Mouse (Mus musculus) cerebellum, adult 2 months (tissue): Measurements from ENCODE around the gene Gm17359. TPM values are rescaled to one million over a fixed set of nuclear protein-coding genes. Genes with fewer than 3 reads are reported as not detected.

Experiments used
- DNase-seq, 2 experiments: peaks; one replicate each; pipeline ENCODE4 v3.0.0; 2021
- H3K27ac ChIP-seq: fragments of 200-500 bp; 2 replicates; pipeline ENCODE4 v1.5.1; 2012; ENCODE audit warnings: low read length, control low read depth, inconsistent platforms; ENCODE audit not compliant: insufficient read depth
- H3K27me3 ChIP-seq: fragments of 200-500 bp; 2 replicates; pipeline ENCODE4 v1.6.1; 2012; ENCODE audit warnings: inconsistent platforms, mild to moderate bottlenecking, low read length, moderate library complexity; ENCODE audit not compliant: control insufficient read depth, insufficient read depth
- H3K4me1 ChIP-seq: fragments of 200-500 bp; 2 replicates; pipeline ENCODE4 v1.6.1; 2011; ENCODE audit warnings: low read length; ENCODE audit not compliant: control insufficient read depth, insufficient read depth
- H3K4me3 ChIP-seq: fragments of 200-500 bp; replicated peaks from 2 replicates; pipeline ENCODE3; 2011; ENCODE audit warnings: mild to moderate bottlenecking, low read depth, low read length, control low read depth; ENCODE audit not compliant: insufficient read depth
- CTCF ChIP-seq: fragments of 200-500 bp; IDR thresholded peaks from 2 replicates; pipeline ENCODE4 v1.5.1; 2011; ENCODE audit warnings: low read depth, mild to moderate bottlenecking, control low read depth, low read length, moderate library complexity, borderline replicate concordance; ENCODE audit not compliant: insufficient read depth
- POLR2A ChIP-seq: fragments of 200-500 bp; IDR thresholded peaks from 2 replicates; pipeline ENCODE4 v1.6.1; 2011; ENCODE audit warnings: low read length, control low read depth, borderline replicate concordance; ENCODE audit not compliant: insufficient read depth
- WGBS: fragments of 180-500 bp; shearing (Covaris S2); methylation state at CpG from one replicate; pipeline ENCODE4 v1.1.7; 2018; 5-methylcytosine and 5-hydroxymethylcytosine counted together
- polyA plus RNA-seq: library from polyadenylated mRNA; depleted of rRNA; stranded (reverse); fragments of >200 nt; gene quantifications from 2 replicates; pipeline ENCODE4 v1.2.3, GENCODE M21; 2012

Gene Gm17359
- polyA plus RNA-seq, 1 experiment: not detected

DNA sequence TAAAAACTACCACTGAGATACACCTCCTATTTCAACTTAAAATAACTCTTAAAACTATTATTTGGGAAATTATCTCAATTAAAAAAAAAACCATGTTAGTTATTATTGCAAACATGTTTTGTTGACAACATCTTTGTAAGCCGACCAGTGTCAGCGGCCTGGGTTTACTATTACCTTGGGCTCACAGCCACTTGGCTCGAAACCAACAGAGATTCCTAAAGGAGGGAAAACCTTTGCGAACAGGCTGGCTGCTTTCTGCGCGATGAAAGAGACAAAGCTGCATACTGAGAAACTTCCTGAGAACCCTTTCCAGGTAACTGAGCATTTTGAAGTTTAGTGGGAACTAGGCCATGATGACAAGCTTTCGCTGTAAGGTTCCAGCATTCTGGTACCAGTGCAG, 3.4 kb upstream of the Gm17359 start:
- WGBS: 36% methylated on average over 7 of the region's 7 CpGs
- H3K4me3 ChIP-seq: no peak overlapping the region
- no peak for DNase-seq
- no peaks in the 10 kb centered on the region; the same call in 1 of the 2 replicates for H3K4me1 ChIP-seq
- H3K27ac ChIP-seq: no peak overlapping the region
- H3K27me3 ChIP-seq: no peaks in the 10 kb centered on the region
- TF ChIP-seq CTCF: no peak

DNA sequence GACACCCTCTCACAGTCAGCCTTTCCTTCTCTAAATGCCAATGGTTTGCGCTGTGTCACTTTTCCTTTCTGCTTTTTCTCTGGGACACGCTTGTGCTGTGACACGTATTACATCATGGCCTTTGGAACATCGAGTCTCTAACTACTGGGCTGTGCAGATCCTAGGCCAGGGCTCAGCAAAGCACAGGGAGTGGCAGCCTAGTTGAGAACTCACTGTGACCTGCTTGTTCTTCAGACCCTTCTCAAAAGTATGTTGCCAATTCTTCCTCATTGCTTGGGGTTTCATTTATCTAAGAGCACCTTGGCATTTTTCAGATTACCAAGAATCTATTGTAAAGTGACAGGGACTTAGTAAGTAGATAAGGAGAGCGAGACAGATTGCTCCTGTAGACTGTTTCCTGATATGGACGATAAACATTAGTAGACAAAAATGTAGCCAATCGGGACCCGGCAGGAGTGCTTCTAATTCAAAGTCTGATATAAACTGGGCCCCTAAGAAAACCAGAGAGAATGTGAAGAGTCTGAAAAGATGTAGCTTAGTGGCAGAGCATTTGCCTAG, 2.7 kb upstream of the Gm17359 start:
- no peak for DNase-seq
- no peak overlapping the region for H3K27ac ChIP-seq
- no peaks in the 10 kb centered on the region; the same call in 1 of the 2 replicates for H3K4me1 ChIP-seq
- 93% methylated on average over 8 of the region's 8 CpGs for WGBS
- no peak for TF ChIP-seq POLR2A
- no peak for TF ChIP-seq CTCF
- no peak overlapping the region for H3K4me3 ChIP-seq
- H3K27me3 ChIP-seq: no peaks in the 10 kb centered on the region

GRCm38 (mm10) chr3:79340737-79341136, 4.3 kb downstream of the Gm17359 start:
- Histone ChIP-seq H3K4me3 (no peak overlapping the region), H3K4me1 (no peaks in the 10 kb centered on the region), H3K27ac (no peak overlapping the region), H3K27me3 (no peaks in the 10 kb centered on the region)
- DNase-seq: no peak
- TF ChIP-seq CTCF: no peak
- TF ChIP-seq POLR2A: no peak
- 56% methylated on average over 3 of the region's 3 CpGs for WGBS

DNA sequence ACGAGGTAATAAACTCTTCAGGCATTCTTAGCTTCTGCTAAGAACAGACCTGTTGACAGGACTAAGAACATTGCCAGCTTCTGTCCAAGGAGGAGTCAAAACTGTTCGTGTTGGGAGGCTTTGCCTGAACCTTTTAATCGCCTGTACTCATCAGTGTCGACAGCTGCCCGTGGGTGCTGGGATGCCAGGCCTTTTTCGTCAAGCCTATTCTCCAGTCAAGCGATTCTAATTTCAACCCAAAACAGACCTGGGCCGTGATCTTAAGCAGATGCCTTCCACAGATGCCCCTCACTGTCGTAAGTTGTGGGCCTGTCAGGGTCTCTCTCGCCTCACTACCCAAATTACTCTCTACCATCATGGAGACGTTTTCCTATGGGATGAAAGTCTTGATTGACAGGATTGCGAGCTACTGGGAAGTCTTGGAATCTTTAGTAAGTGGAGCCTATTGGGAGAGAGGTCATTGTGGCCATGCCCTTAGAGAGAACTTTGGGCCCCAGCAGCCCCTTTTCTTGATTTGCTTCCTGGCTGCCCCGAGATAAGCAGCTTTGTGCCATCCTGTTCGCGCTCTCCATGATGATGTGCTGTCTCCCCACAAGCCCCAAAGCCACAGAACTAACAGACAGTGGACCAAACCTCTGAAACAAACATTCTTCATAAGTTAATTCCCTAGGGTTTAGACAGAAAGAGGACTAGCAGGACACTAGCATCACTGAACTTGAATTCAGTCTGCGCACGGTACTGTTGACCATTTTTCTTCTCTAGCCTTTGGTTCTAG, 6.7 kb downstream of the Gm17359 start:
- DNase-seq: no peak
- Histone ChIP-seq H3K27ac (no peak overlapping the region), H3K4me1 (no peaks in the 10 kb centered on the region), H3K4me3 (no peak overlapping the region), H3K27me3 (no peaks in the 10 kb centered on the region)
- TF ChIP-seq CTCF: no peak
- TF ChIP-seq POLR2A: no peak
- 57% methylated on average over 17 of the region's 17 CpGs for WGBS

DNA sequence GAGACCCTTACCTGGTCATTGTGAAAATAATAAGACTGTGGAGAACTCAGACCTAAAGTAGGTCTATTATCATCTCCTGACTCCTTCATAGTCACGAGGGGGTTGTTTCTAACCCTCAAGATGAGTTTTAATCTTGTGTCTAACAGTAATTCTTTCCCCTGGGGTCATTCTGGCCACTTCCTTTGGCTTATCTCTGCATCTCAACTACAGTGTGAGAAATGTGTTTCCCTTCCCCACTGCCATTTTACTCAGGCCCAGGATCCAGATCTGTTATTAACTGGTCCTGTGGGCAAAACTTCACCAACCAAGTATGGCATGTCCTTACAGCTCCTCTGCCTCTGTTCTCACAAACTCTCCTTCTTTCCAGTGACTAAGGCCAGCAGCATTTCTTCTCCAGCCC, 12.8 kb downstream of the Gm17359 start:
- WGBS: 86% methylated on average over 1 of the region's 1 CpGs
- Histone ChIP-seq H3K4me1 (no peaks in the 10 kb centered on the region), H3K27ac (no peak overlapping the region), H3K27me3 (no peaks in the 10 kb centered on the region), H3K4me3 (no peak overlapping the region)
- no peak for DNase-seq
- TF ChIP-seq CTCF (no peak), POLR2A (no peak)

GRCm38 (mm10) chr3:79358721-79359120, 22.3 kb downstream of the Gm17359 start:
- 47% methylated on average over 4 of the region's 4 CpGs for WGBS
- Histone ChIP-seq H3K4me3 (no peak overlapping the region), H3K27ac (no peak overlapping the region), H3K4me1 (no peaks in the 10 kb centered on the region), H3K27me3 (no peaks in the 10 kb centered on the region)
- no peak for DNase-seq
- TF ChIP-seq CTCF: no peak
- no peak for TF ChIP-seq POLR2A

- Histone ChIP-seq H3K27me3 (no peaks in the 10 kb centered on the region), H3K27ac (no peak overlapping the region), H3K4me3 (no peak overlapping the region), H3K4me1 (no peaks in the 10 kb centered on the region)
- TF ChIP-seq POLR2A: no peak
- 77% methylated on average over 15 of the region's 15 CpGs for WGBS
- no peak for DNase-seq
These were observed 24.0 kb downstream of the Gm17359 start for GRCm38 (mm10) chr3:79360317-79361101.

DNA sequence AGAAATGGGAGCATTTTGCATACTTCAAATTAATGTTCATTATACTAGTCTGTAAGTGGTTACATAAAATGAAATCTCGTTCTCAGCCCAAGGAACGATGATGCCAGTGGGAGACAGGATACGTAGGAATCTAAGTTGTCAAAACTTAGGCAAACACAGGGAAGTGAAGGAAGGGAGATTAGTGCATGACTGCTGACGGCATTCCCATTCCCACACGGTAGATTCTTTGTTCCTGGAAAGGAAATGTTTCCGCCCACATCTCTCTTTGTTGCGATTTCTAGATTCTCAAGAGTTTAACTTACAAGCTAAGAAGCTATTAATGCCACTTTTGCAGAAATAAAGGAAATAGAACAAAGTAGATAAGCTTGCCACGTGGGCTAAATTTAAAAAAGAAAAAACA, 29.6 kb downstream of the Gm17359 start:
- H3K27ac ChIP-seq: no peak overlapping the region
- no peak for DNase-seq
- WGBS: 82% methylated on average over 8 of the region's 8 CpGs
- H3K4me3 ChIP-seq: no peak overlapping the region
- no peak for TF ChIP-seq CTCF
- no peak for TF ChIP-seq POLR2A
- H3K27me3 ChIP-seq: no peaks in the 10 kb centered on the region
- H3K4me1 ChIP-seq: no peaks in the 10 kb centered on the region
